Mouse (Mus musculus) stomach, postnatal 0 days (tissue): ENCODE results near the gene Bysl.

Source experiments
- CTCF ChIP-seq: IDR thresholded peaks from 2 replicates; pipeline ENCODE4 v1.5.1; 2016; ENCODE audit warnings: antibody characterized with exemption, low read depth, mild to moderate bottlenecking, moderate library complexity
- EP300 ChIP-seq: optimal IDR thresholded peaks from 2 replicates; pipeline ENCODE3; 2016; ENCODE audit warnings: antibody characterized with exemption

DNA sequence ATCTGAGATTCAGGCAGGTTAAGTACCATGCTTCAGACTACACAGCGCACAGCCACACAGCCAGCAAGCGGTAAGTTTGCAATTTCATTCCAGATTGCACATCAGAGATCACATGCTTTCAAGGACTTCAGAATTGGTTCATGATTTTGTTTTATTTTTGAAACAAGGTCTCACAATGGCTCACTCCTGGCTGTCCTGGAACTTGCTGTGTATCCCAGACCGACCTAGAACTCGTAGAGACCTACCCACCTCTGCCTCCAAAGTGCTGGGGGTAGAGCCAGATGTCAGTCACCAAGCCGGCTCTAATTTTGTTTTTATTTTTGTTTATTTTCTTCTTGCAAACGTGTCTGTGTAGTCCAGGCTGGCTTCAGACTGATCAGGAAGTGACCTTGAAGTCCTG, 48.4 kb downstream of the Bysl start:
- TF ChIP-seq EP300, result no peak
- no peak for TF ChIP-seq CTCF
